Mouse (Mus musculus) large intestine, adult 2 months (tissue): ENCODE measurements around the gene Sgce. TPM values are rescaled to one million over a fixed set of nuclear protein-coding genes. Genes with fewer than 3 reads are reported as not detected.
"Not testable (repeated sequence)": the region's sequence is repeated elsewhere in the genome, so short reads cannot be mapped to it uniquely, and the experiment has no call there.

Source experiments
- DNase-seq: peaks from one replicate; pipeline ENCODE4 v3.0.0-alpha.2; 2012; ENCODE audit warnings: low read depth, low spot score
- WGBS: fragments of 180-500 bp; shearing (Covaris S2); methylation state at CpG from one replicate; pipeline ENCODE4 v1.1.7; 2018; 5-methylcytosine and 5-hydroxymethylcytosine counted together
- polyA plus RNA-seq: library from polyadenylated mRNA; depleted of rRNA; stranded (reverse); fragments of >200 nt; gene quantifications from 2 replicates; pipeline ENCODE4 v1.2.3, GENCODE M21; 2012; rRNA removed

Gene Sgce
- 5.6 and 7.0 TPM in 2 replicates for polyA plus RNA-seq

DNA sequence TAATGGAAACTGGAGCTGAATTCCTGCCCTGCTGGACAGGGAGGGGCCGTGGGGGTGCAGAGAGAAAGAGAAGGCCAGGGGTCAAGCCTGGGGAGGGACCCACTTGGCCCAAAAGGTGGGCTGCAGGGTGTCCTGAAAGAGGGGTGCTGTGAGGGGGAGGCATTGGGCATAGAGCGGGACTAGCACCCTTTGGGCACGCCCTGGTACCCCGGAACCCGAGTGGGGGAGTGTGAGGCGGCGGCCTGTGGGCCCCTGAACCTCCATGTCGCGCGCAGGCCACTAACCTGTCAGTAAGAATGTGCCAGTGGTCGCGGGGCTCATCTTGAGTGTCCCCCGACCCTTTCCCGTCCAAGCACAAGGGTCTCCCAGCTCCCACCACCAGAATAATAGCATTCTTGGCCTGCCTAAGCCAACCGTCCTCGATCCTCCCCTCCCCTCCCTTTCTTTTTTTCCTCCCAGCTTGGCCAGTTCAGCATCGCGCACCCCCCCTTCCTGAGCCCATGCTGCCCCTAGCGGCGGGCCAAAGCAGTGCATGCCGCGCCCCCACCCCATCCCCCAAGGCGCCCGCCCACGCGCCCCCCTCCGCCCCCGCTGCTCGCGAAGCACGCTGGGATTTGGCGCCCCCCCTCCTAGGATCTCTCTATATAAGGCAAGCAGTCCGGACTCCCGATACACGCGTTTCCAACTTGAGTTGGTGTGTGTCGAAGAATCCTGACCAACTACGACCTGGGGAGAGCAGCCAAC is at the start of gene Sgce, which contains the start of gene Peg10:
Sgce (minus strand) TSS at position 512 of the 744 bp plus-strand sequence.
Peg10 (plus strand) TSS at position 611 of the 744 bp plus-strand sequence.
- WGBS: 55% methylated on average over 38 of the region's 38 CpGs
- DNase-seq: no peak

GRCm38 (mm10) chr6:4796281-4796680 is 49.3 kb upstream of the Sgce start:
- 94% methylated on average over 1 of the region's 1 CpGs for WGBS
- no peak for DNase-seq

- 35% methylated on average over 2 of the region's 2 CpGs for WGBS
- DNase-seq: no peak
Observed at GRCm38 (mm10) chr6:4762252-4762651, 15.2 kb upstream of the Sgce start.

DNA sequence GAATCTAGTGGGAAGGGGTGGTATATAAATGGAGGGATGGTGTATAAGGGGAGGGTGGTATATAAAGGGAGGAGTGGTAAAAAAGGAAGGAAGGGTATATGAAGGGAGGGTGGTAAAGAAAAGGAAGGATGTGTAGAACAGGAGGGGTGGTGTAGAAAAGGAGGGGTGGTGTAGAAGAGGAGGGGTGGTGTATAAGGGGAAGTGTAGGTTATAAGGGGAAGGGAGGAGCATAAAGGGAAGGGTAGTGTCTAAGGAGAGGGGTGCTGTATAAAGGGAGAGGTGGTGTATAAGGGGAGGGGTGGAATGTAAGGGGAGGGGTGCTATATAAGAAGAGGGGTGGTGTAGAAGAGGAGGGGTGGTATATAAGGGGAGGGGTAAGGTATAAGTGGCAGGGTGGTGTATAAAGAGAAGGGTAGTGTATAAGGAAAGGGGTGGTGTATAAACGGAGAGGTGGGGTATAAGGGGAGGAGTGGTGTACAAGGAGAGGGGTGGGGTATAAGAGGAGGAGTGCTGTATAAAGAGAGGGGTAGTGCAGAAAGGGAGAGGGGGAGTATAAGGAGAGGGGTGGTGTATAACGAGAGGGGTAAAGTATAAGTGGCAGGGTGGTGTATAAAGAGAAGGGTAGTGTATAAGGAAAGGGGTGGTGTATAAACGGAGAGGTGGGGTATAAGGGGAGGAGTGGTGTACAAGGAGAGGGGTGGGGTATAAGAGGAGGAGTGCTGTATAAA is 14.6 kb upstream of the Sgce start:
- not testable (repeated sequence) for DNase-seq
- WGBS: 37% methylated on average over 3 of the region's 3 CpGs

- WGBS: 96% methylated on average over 16 of the region's 16 CpGs
- DNase-seq: no peak
Observed at GRCm38 (mm10) chr6:4754886-4755285, 7.9 kb upstream of the Sgce start.

DNA sequence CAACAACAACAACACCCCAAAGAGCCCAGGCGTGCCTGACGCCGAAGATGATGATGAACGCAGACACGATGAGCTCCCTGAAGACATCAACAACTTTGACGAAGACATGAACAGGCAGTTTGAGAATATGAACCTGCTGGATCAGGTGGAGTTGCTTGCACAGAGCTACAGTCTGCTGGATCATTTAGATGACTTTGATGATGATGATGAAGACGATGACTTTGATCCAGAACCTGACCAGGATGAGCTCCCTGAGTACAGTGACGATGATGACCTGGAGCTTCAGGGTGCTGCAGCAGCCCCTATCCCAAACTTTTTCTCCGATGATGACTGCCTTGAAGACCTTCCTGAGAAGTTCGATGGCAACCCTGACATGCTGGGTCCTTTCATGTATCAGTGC is 7.3 kb upstream of the Sgce start:
- WGBS: 96% methylated on average over 10 of the region's 10 CpGs
- no peak for DNase-seq

- no peak for DNase-seq
- 72% methylated on average over 4 of the region's 4 CpGs for WGBS
Observed at GRCm38 (mm10) chr6:4751355-4751754, 4.3 kb upstream of the Sgce start.

DNA sequence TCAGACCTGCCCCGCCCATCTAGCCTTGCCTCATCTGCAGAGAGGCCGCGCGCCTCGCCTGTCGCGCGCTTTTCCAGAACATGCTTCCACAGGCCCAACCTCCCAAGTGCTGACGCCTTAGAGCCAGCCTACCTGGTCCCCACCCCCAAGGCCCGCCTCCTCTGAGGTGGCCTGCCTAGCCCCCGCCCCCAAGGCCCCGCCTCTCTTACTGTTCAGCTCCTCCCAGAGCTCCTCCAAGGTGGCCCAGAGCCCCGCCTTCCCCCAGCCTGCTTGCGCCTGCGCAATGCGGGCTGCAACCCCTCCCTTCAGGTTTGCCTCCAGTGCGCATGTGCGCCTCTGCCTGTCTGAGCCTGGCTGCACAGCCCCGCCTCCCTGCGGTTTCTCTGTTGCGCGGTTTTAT is 2.1 kb upstream of the Sgce start:
- 33% methylated on average over 22 of the region's 22 CpGs for WGBS
- DNase-seq: peak; percentile 59

DNA sequence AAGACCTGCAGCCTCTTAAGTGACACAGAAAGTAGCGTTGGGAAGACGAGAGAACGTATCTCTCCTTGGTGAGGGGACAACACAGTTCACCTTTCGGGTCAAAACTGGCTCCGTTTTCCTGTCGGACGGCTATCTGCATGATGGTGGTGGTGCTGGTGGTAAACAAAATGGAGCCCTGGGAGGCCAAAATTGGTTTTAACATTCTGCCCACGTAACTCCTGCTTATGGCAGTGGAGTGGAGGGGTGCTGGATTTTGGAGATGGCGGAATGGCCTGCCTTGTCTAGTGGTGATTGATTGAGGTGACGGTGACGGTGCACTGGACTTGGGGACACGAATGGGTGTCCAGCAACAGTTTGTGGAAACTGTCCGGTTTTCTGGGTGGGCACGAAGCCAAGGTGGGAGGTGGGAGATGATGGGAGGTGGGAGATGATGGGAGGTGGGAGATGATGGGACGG is 1.5 kb upstream of the Sgce start:
- no peak for DNase-seq
- WGBS: 64% methylated on average over 15 of the region's 15 CpGs

- 59% methylated on average over 71 of the region's 71 CpGs for WGBS
Observed at GRCm38 (mm10) chr6:4747677-4748505, 884 bp upstream of the Sgce start.

DNA sequence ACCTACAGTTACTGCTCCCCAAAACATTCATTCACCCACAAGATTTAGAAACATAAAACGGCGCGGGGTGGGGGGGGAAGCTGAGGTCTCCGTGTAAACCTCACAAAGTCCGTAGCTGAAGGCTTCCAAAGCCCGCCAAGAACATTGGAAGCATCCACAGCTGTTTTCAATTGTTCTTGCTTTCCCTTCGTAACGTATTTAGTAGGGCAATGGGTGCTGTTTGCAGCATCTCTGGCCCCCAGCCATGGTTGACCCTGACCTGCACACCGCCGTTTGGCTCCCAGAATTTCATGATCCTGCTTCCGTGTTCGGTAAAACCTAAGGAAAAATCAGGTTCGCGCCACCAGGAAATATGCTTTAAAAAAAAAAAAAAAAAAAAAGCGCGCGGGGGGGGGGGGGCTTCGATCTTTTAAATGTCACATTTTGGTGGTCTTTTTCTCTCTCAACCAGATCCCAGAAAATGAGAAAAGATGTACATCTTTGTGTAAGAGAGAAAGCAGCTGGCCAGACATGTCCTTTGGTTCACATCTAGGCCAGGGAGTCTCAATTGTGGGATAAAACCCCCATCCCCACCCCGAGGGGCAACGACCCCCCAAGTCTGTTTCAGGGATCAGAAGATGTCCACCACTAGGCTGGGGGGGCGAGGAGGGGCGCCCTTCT is 841 bp downstream of the Sgce start:
- WGBS: 48% methylated on average over 22 of the region's 22 CpGs
- DNase-seq: no peak

More at GRCm38 (mm10) chr6:4747677-4748505, 884 bp upstream of the Sgce start:
- no peak for DNase-seq

DNA sequence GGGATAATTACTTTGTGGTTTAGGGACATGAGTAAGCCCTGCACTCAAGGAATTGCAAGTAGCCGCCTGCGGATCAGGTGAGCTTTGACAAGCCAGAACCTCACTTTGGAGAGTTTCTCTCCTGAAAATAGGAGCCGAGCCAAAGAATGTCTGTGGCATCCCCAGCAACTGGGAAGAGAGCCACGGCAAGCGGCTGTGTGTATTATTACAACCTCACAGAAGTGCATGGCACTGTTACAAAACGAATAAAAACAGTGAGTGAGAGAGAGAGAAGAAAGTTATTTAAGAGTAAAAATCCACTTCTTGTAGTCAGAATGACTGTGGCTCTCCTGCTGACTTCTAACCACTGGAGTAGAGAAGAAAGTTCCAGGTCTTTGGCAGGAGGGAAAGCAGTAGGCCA is 6.5 kb downstream of the Sgce start:
- no peak for DNase-seq
- WGBS: 28% methylated on average over 6 of the region's 6 CpGs

DNA sequence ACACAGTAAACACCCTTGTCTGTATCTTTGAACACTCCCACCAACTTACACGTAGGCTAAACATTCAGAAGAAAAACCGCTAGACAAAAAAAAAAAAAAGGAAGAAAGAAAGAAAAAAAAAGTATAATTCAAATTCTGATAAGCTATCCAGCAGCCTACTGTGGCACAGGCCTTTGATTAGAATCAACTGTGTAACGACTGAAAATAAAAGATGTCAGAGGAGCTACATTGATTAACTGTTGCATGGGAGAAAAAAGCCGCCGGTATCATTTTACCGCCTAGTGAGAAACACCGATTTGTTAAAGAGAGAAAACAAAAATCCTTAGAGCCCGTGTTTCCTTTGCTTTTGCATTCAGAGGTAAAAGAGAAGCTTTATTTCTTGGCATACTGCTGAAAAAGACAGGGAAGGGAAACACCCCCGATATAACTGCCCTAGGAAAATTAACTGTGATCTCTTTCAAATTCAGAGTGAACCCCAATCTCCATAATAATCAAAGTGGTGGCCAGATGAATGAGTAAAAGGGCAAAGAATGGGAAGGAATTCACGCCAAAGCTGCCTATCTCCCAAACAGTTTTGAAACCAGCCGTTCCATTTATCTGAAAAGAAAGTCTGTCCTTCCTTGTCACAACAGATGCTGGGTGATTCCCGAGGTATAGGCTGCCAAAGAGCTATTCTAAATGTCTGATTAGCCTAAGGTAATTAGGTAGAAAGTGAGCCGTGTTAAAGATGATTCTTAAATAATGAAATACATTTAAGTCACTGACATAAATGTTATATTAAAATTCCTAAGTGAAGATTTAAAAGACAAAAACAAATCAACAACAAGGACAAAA is 7.3 kb downstream of the Sgce start:
- 65% methylated on average over 13 of the region's 13 CpGs for WGBS

DNA sequence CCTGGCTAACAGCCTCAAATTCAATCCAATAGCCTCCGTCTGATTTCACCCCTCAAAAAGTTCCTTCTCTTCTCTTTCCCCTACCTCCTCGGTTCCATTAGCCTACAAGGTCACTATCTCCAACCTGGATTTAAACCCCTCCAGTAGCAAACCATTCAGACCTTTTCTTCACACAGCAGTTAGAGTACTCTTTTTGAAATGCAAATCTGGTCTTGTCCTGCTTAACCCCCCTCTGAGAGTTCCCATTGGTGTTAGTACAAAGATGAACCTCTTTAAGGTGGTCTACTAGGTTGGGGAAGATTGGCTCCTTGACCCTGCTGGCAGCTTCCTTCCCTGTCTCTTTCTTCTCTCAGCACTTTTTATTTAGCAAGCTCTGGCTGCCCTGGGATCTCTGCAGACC is 8.3 kb downstream of the Sgce start:
- 63% methylated on average over 2 of the region's 2 CpGs for WGBS
- DNase-seq: no peak

More for the DNA sequence above, 7.3 kb downstream of the Sgce start:
- DNase-seq: no peak

- WGBS: 72% methylated on average over 11 of the region's 11 CpGs
- no peak for DNase-seq
Observed at GRCm38 (mm10) chr6:4738034-4738629, 8.9 kb downstream of the Sgce start.

- 74% methylated on average over 9 of the region's 9 CpGs for WGBS
- no peak for DNase-seq
Observed at GRCm38 (mm10) chr6:4736372-4736771, 10.6 kb downstream of the Sgce start.

DNA sequence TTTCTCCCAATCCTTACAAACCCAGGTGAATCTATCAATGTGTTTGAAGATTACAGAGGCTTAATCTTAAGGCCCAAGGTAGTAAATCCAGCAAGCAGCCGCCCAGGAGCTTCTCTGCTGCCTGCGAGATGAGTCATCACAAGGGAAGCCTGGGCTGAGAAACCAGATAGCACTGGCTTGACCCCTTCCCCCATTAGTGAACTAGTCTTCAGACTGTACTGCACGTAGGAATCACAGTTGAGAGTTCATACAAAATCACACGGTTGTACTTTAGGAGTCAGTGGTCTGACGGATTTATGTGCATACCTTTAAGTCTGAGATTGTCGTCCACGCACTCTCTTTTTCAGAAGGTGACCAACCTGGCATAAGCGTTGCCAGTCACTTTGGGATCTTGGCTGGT is 13.8 kb downstream of the Sgce start:
- 51% methylated on average over 8 of the region's 8 CpGs for WGBS
- DNase-seq: no peak

- WGBS: 60% methylated on average over 8 of the region's 8 CpGs
Observed at GRCm38 (mm10) chr6:4731675-4732074, 15.3 kb downstream of the Sgce start.

More at GRCm38 (mm10) chr6:4731675-4732074, 15.3 kb downstream of the Sgce start:
- no peak for DNase-seq
